Mouse (Mus musculus): ENCODE results near the gene Psg23. TPM values are rescaled to one million over a fixed set of nuclear protein-coding genes. Genes with fewer than 3 reads are reported as not detected.
"Not testable (repeated sequence)": the region's sequence is repeated elsewhere in the genome, so short reads cannot be mapped to it uniquely, and the experiment has no call there.

The Psg23 gene
- total RNA-seq (2017) = not detected in 3 replicates

DNA sequence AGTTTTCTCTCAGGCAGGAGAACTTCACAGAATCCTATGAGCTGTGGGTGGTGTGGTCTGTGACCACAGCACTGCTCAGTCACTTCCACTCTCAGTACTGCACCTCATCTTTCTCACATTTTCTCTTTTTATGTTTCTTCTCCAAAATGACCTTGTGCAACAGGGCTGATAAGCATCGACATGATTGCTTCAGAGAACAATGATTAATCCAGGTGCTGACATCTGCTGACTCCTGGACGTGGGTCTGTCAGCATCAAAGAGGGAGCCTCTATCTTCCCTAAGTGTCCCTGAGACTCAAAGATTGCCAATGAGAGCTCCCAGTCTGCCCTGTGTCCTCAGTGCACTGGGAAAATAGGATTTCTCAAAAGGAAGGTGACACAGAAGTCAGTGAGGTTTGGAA is at the start of gene Psg23:
Gene Psg23 (minus strand): TSS at position 101 of the 400 bp plus-strand sequence.
- ATAC-seq (replicated peaks; ENCODE audit: insufficient number of reproducible peaks, low FRiP score, low TSS enrichment, poor library complexity, severe bottlenecking) = not testable (repeated sequence)

DNA sequence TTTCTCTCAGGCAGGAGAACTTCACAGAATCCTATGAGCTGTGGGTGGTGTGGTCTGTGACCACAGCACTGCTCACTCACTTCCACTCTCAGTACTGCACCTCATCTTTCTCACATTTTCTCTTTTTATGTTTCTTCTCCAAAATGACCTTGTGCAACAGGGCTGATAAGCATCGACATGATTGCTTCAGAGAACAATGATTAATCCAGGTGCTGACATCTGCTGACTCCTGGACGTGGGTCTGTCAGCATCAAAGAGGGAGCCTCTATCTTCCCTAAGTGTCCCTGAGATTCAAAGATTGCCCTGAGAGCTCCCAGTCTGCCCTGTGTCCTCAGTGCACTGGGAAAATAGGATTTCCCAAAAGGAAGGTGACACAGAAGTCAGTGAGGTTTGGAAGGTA is 40.3 kb upstream of the Psg23 start, which contains the start of gene Psg21:
Gene Psg21 (minus strand): TSS at position 101 of the 400 bp plus-strand sequence.
- ATAC-seq (replicated peaks; ENCODE audit: insufficient number of reproducible peaks, low FRiP score, low TSS enrichment, poor library complexity, severe bottlenecking) = not testable (repeated sequence)

DNA sequence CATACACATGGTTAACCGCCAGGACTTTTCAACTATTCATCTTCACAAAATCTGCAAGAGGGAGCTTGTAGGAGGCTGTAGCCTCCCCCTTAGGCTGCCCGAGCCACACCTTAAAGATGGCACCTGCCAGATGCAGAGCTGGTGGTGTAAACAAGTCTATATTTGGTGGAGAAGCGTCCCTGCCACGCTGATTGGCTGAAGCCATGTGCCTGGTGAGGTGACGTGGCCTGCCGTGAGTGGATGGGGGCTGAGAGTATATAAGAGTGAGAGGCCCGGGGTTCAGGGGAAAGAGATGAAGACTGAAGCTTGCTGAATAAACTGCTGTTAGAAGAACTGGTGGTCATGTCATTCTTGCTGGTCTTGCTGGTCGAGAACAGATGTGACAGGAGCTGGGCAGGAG is 10.6 kb upstream of the Psg23 start:
- ATAC-seq (replicated peaks; ENCODE audit: insufficient number of reproducible peaks, low FRiP score, low TSS enrichment, poor library complexity, severe bottlenecking) = not testable (repeated sequence)

DNA sequence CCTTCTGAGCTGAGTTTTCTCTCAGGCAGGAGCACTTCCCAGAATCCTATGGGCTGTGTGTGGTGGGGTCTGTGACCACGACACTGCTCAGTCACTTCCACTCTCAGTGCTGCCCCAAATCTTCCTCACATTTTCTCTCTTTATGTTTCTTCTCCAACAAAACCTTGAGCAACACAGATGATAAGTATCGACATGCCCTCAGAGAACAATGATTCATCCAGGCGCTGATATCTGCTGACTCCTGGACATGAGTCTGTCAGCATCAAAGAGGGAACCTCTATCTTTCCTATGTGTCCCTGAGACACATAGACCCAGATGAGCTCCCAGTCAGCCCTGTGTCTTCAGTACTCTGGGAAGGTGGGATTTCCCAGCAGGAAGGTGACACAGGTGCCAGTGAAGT is 49.1 kb downstream of the Psg23 start, which contains the start of gene Psg27:
Gene Psg27 (minus strand): TSS at position 101 of the 400 bp plus-strand sequence.
- no peak for ATAC-seq (replicated peaks; ENCODE audit: insufficient number of reproducible peaks, low FRiP score, low TSS enrichment, poor library complexity, severe bottlenecking)

DNA sequence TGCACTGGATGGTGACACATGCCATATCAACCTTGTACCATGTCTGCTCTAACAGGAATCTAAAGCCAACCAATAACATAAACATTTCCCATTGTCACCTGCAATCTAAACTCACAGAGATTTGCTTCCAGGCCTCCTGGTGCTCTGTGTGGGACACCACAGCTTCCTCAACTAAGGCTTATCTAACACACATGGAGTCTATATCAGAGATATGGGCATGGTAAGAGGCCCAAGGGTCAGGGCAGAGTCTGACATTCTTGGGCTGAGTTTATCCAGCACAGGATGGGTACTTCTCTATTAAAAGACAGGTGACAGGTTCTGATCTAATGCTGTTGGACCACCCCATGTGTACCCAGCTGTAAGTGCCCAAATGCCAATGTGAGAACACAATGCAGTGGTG is 56.5 kb downstream of the Psg23 start:
- no peak for ATAC-seq (replicated peaks; ENCODE audit: insufficient number of reproducible peaks, low FRiP score, low TSS enrichment, poor library complexity, severe bottlenecking)

Other genes starting within 250 kb of the Psg23 start
- not detected in 3 replicates for gene Psg28, start 184.5 kb downstream of the Psg23 start, total RNA-seq (2017)
- gene Psg26, start 132.3 kb downstream of the Psg23 start, total RNA-seq (2017) = not detected in 3 replicates
- not detected in 3 replicates for gene Psg25, start 84.2 kb downstream of the Psg23 start, total RNA-seq (2017)
- gene Psg27, start 49.2 kb downstream of the Psg23 start, total RNA-seq (2017) = not detected in 3 replicates
- not detected in 3 replicates for gene Psg21, start 40.2 kb upstream of the Psg23 start, total RNA-seq (2017)
- not detected in 3 replicates for gene Psg20, start 69.7 kb upstream of the Psg23 start, total RNA-seq (2017)
- not detected in 3 replicates for gene Psg22, start 101.6 kb upstream of the Psg23 start, total RNA-seq (2017)
- not detected in 3 replicates for gene Psg19, start 182.0 kb upstream of the Psg23 start, total RNA-seq (2017)
- gene Psg17, start 205.1 kb upstream of the Psg23 start, total RNA-seq (2017) = not detected in 3 replicates
- gene Mill2, start 223.5 kb upstream of the Psg23 start, total RNA-seq (2017) = 0.19 to 0.75 TPM in 2 of 3 replicates, not detected in the other

All from monocyte, adult 5-6 weeks (primary cell).